Mouse (Mus musculus) forebrain, embryonic 10.5 days (tissue): Measurements from ENCODE around the gene Adal. TPM values are rescaled to one million over a fixed set of nuclear protein-coding genes. Genes with fewer than 3 reads are reported as not detected.
"Not testable (repeated sequence)": the region's sequence is repeated elsewhere in the genome, so short reads cannot be mapped to it uniquely, and the experiment has no call there.

Source experiments
- DNase-seq: peaks from one replicate; pipeline ENCODE4 v3.0.0-alpha.2; 2017; ENCODE audit warnings: low spot score; ENCODE audit errors: extremely low spot score
- H3K27ac ChIP-seq: fragments of 300-500 bp; sonication (generic); 2 replicates; pipeline ENCODE4 v1.5.1; 2016; ENCODE audit warnings: mild to moderate bottlenecking
- H3K27me3 ChIP-seq: fragments of 300-500 bp; sonication (generic); 2 replicates; pipeline ENCODE4 v1.6.1; 2016; ENCODE audit warnings: mild to moderate bottlenecking; ENCODE audit not compliant: poor library complexity, severe bottlenecking
- H3K36me3 ChIP-seq: fragments of 300-500 bp; sonication (generic); replicated peaks from 2 replicates; pipeline ENCODE4 v1.6.1; 2016; ENCODE audit warnings: mild to moderate bottlenecking, moderate library complexity
- H3K4me1 ChIP-seq: fragments of 300-500 bp; sonication (generic); 2 replicates; pipeline ENCODE4 v1.6.1; 2016
- H3K4me3 ChIP-seq: fragments of 300-500 bp; sonication (generic); 2 replicates; pipeline ENCODE4 v1.5.1; 2016; ENCODE audit warnings: mild to moderate bottlenecking, moderate library complexity
- H3K9me3 ChIP-seq: fragments of 300-500 bp; sonication (generic); 2 replicates; pipeline ENCODE4 v1.6.1; 2016; ENCODE audit warnings: mild to moderate bottlenecking, moderate library complexity
- WGBS: fragments of 180-500 bp; shearing (Covaris S2); methylation state at CpG from one replicate; pipeline ENCODE4 v1.1.7; 2016; 5-methylcytosine and 5-hydroxymethylcytosine counted together
- polyA plus RNA-seq: library from polyadenylated mRNA; unstranded; fragments of >200 nt; fragmentation: Nextera tagmentation; extraction: Ambion mirVana; gene quantifications from 2 replicates; pipeline ENCODE4 v1.2.1, GENCODE M21; 2016

The Adal gene
- 24.7 and 25.2 TPM in 2 replicates for polyA plus RNA-seq

DNA sequence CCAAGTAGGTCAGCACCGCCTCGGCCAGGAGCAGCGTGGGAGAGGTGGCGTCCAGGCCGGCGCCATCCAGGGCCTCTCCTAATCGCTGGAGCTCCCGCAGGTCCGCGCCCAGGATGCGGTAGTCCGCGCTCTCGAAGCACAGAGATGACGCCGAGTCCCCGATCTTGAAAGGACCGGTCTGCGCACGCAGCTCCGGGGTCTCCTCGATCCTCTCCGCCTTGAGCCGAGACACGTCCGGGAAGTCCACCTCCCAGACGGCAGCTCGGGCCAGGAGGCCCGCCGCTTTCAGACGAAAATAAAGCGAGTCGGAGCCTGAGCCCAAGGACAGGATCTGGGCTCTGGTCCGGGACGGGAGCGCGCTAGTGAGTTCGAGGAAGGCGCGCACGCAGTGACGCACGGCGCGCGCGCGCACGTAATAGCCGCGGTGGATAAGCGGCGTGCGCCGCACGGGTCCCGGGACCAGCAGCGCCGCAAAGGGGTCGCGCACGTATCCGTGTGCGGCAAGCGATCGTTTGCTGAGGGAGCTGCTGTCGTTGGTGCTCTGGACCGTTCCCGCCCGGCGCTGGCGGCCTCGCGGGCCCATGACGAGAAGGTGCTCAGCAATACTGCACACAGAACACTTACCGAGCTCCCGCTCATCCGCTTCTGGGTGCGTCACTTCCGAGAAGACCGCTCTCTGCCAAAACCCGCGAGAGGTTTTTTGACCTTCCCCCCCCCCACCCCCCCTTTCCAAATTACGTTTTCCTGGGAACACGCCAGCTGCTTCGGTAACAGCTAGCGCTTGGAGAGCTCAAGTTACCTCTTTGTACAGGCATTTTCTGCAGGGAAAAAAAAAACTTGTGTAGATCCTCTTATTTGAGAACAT, at the start of gene Adal, which contains the start of gene Lcmt2:
Gene Adal, plus strand, starts transcription at position 411 of the 865 bp plus-strand sequence.
Gene Lcmt2, minus strand, starts transcription at position 636 of the 865 bp plus-strand sequence.
- under 1% methylated on average over 87 of the region's 87 CpGs for WGBS

DNA sequence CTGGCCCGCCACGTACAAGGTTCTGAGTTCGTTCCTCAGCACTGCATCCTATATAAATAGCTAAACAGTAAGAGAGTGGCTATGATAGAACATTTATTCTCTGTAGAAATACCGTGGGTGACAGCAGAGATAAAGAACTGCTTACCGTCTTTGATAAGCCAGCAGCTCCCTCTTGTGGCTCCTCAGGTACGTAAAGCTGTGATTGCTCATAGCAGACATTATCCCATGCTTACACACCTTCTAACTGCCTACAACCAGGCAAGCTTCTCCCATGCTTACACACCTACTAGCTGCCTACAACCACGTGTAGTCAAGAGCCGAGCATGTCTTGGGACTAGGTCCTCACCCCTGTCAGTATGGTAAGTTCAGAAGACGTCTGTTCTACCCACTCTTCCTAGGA, 38.2 kb upstream of the Adal start:
- Histone ChIP-seq H3K27ac (no peak overlapping the region), H3K36me3 (no peaks in the 10 kb centered on the region), H3K4me3 (no peak overlapping the region), H3K9me3 (no peaks in the 10 kb centered on the region), H3K4me1 (no peaks in the 10 kb centered on the region), H3K27me3 (no peaks in the 10 kb centered on the region)
- DNase-seq: peak; percentile 26
- WGBS: 36% methylated on average over 9 of the region's 9 CpGs

More for the DNA sequence above, at the start of gene Adal, which contains the start of gene Lcmt2:
- peak; percentile 91 for DNase-seq
- H3K36me3 ChIP-seq: peaks cover 52% of the 10 kb centered on the region
- peak within 1 kb of the TSS; percentile 72 for H3K4me3 ChIP-seq
- H3K27me3 ChIP-seq: no peaks in the 10 kb centered on the region
- peak within 1 kb of the TSS; percentile 97 for H3K27ac ChIP-seq
- peaks cover 28% of the 10 kb centered on the region for H3K4me1 ChIP-seq
- peaks cover 16% of the 10 kb centered on the region for H3K9me3 ChIP-seq

- H3K9me3 ChIP-seq: no peaks in the 10 kb centered on the region
- no peaks in the 10 kb centered on the region for H3K4me1 ChIP-seq
- no peaks in the 10 kb centered on the region for H3K27me3 ChIP-seq
- DNase-seq: no peak
- no peaks in the 10 kb centered on the region for H3K36me3 ChIP-seq
- H3K4me3 ChIP-seq: no peak overlapping the region
- no peak overlapping the region for H3K27ac ChIP-seq
Observed at GRCm38 (mm10) chr2:121105940-121106339, 34.3 kb upstream of the Adal start.

GRCm38 (mm10) chr2:121109695-121110094, 30.5 kb upstream of the Adal start, which contains the start of gene Tgm7:
Gene Tgm7, minus strand, starts transcription at chr2:121109795.
- Histone ChIP-seq H3K9me3 (no peaks in the 10 kb centered on the region), H3K27ac (no peak within 1 kb of the TSS), H3K4me3 (no peak within 1 kb of the TSS), H3K4me1 (no peaks in the 10 kb centered on the region), H3K36me3 (no peaks in the 10 kb centered on the region), H3K27me3 (no peaks in the 10 kb centered on the region)
- WGBS: 90% methylated on average over 4 of the region's 4 CpGs
- no peak for DNase-seq

DNA sequence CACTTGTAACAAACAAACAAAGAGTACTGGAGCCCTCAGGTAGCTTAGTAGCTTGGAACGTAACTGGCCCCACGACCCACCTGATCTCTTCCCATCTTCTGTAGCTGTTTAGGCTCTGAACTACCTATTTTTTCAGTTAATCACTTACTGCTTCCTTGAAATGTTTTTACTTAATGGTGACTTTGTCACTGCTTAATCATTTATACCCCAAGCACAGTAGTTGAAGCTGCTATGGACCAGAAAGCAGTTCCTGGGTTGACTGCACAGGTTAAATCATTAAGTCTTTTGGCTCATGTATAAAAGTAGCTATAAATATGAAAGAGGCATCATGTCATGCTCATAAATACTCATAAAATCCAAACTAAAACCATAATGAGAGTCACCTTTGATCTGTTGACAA, 24.8 kb upstream of the Adal start:
- H3K4me1 ChIP-seq: no peaks in the 10 kb centered on the region
- H3K27me3 ChIP-seq: no peaks in the 10 kb centered on the region
- WGBS: 80% methylated on average over 2 of the region's 2 CpGs
- no peaks in the 10 kb centered on the region for H3K36me3 ChIP-seq
- no peak for DNase-seq
- no peak overlapping the region for H3K27ac ChIP-seq
- no peaks in the 10 kb centered on the region for H3K9me3 ChIP-seq
- no peak overlapping the region for H3K4me3 ChIP-seq

GRCm38 (mm10) chr2:121119260-121119659, 21.0 kb upstream of the Adal start:
- WGBS: 93% methylated on average over 3 of the region's 3 CpGs
- DNase-seq: no peak
- no peak overlapping the region for H3K27ac ChIP-seq
- no peaks in the 10 kb centered on the region for H3K9me3 ChIP-seq
- no peak overlapping the region for H3K4me3 ChIP-seq
- H3K36me3 ChIP-seq: no peaks in the 10 kb centered on the region
- no peaks in the 10 kb centered on the region for H3K27me3 ChIP-seq
- no peaks in the 10 kb centered on the region for H3K4me1 ChIP-seq

- not testable (repeated sequence) for H3K4me3 ChIP-seq, DNase-seq, H3K27me3 ChIP-seq, H3K27ac ChIP-seq, H3K36me3 ChIP-seq, H3K9me3 ChIP-seq, H3K4me1 ChIP-seq
- 94% methylated on average over 5 of the region's 5 CpGs for WGBS
Observed at GRCm38 (mm10) chr2:121126302-121126701, 13.9 kb upstream of the Adal start.

DNA sequence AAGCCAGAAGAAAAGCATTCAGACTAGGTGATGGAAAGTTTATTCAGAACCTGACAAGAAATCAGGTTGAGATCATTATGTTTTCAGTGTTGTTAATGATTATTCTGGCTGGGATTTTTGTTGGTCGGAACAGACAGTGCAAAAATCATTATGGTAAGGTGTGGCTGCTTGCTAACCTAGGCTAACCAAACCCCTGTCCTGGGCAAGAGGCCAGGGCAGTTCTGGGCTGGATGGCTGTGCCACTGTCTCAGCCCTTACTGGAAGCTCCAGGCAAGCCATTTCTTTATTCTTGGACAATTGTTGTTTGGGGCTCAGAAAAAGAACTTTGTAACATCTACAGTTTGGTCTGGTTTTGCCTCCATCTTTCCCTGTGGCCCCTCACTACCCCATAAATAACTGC, 12.7 kb upstream of the Adal start:
- no peak overlapping the region for H3K27ac ChIP-seq
- WGBS: 88% methylated on average over 1 of the region's 1 CpGs

DNA sequence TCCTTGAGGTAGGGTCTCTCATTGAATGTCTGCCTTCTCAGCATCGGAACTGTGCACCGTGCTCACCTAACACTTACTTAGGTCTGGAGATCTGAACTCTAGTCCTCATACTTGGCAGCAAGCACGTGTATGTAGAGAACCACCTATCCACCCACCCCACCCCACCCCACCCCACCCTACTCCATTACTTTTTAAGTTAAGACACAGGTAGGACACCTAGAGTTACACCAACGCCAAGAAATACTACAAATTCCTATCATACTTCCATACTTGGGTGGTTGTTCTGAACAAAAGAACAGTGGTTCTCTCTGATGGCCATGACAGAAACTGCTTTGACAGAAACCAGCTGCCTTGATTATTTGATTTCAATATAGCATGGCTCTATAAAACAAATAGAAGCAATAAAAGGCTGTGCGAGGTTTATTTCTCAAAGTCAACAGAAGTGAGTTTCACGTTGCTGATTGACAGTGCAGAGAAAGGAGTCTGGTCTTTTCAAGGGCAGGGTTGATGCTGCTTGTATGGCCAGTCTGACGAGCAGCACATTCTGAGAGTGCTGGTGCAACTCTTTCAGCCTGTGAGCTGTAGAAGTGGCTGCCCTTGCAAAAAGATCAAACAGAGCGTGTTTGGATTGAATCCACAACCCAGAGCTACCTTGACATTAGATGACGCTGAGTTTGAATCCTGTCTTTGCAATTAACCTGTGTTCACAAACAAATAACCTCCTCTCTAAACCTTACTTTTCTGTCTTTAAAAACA, 11.2 kb upstream of the Adal start:
- Histone ChIP-seq H3K27me3 (no peaks in the 10 kb centered on the region), H3K27ac (no peak overlapping the region)

More for the DNA sequence above, 12.7 kb upstream of the Adal start:
- H3K4me3 ChIP-seq: no peak overlapping the region
- no peaks in the 10 kb centered on the region for H3K4me1 ChIP-seq
- DNase-seq: no peak
- no peaks in the 10 kb centered on the region for H3K27me3 ChIP-seq
- no peaks in the 10 kb centered on the region for H3K36me3 ChIP-seq
- H3K9me3 ChIP-seq: no peaks in the 10 kb centered on the region

DNA sequence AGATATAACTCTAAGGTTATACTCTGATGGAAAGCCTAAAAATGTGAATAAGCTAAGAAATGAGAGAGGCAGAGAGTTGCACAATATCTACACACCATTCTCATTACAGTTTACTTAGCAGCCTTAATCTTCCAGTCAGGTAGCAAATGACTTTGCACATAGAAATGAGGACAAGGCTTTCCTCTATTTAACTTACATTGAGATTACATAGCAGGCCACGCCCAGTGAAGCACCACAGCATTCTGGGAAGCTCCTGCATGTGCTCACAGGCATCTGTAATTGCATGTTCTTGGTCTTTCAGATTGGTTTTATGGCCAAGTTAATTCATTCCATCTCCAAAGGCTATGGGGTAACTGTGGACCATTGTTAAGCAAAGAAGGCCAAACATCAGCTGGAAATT, 7.4 kb upstream of the Adal start:
- no peaks in the 10 kb centered on the region for H3K4me1 ChIP-seq
- no peaks in the 10 kb centered on the region for H3K27me3 ChIP-seq
- H3K27ac ChIP-seq: no peak overlapping the region
- H3K4me3 ChIP-seq: no peak overlapping the region
- DNase-seq: no peak
- no peaks in the 10 kb centered on the region; the same call in 1 of the 2 replicates for H3K9me3 ChIP-seq
- 72% methylated on average over 1 of the region's 1 CpGs for WGBS
- peaks cover 14% of the 10 kb centered on the region for H3K36me3 ChIP-seq

More for the DNA sequence above, 11.2 kb upstream of the Adal start:
- no peak overlapping the region for H3K4me3 ChIP-seq
- no peak for DNase-seq
- H3K36me3 ChIP-seq: no peaks in the 10 kb centered on the region
- no peaks in the 10 kb centered on the region for H3K9me3 ChIP-seq
- 81% methylated on average over 9 of the region's 9 CpGs for WGBS
- no peaks in the 10 kb centered on the region for H3K4me1 ChIP-seq

GRCm38 (mm10) chr2:121137371-121137770, 2.9 kb upstream of the Adal start:
- Histone ChIP-seq H3K9me3 (peaks cover 16% of the 10 kb centered on the region), H3K4me1 (peaks cover 28% of the 10 kb centered on the region), H3K36me3 (peaks cover 34% of the 10 kb centered on the region), H3K27ac (no peak overlapping the region), H3K27me3 (no peaks in the 10 kb centered on the region), H3K4me3 (no peak overlapping the region)
- 98% methylated on average over 4 of the region's 4 CpGs for WGBS
- no peak for DNase-seq

GRCm38 (mm10) chr2:121139266-121140017, 786 bp upstream of the Adal start:
- H3K9me3 ChIP-seq: peaks cover 16% of the 10 kb centered on the region
- peak; percentile 15 for DNase-seq
- peaks cover 28% of the 10 kb centered on the region for H3K4me1 ChIP-seq
- peaks cover 46% of the 10 kb centered on the region for H3K36me3 ChIP-seq
- peak overlapping the region; percentile 72 for H3K4me3 ChIP-seq
- H3K27me3 ChIP-seq: no peaks in the 10 kb centered on the region
- 63% methylated on average over 29 of the region's 29 CpGs for WGBS
- H3K27ac ChIP-seq: peak overlapping the region; percentile 97
